Mouse (Mus musculus) brown adipose tissue, adult 24 weeks (tissue): ENCODE measurements at regions not wholly inside any gene's neighbourhood (a gene's known extent, or its start where the extent isn't known, plus 50 kb on each side); places are given as distances from the start of the nearest gene placed in this dataset.
A peak's percentile ranks its signal among the peaks of the same experiment; 100 is the strongest.

Source experiments
- H3K27ac ChIP-seq: fragments of 200-500 bp; replicated peaks from 2 replicates; pipeline ENCODE4 v1.5.1; 2012; ENCODE audit warnings: low read depth, mild to moderate bottlenecking, low read length
- H3K4me1 ChIP-seq: fragments of 200-500 bp; 2 replicates; pipeline ENCODE4 v1.6.1; 2012; ENCODE audit warnings: low read length, mixed read lengths; ENCODE audit not compliant: control insufficient read depth, insufficient read depth, insufficient read length
- H3K4me3 ChIP-seq: fragments of 200-500 bp; 2 replicates; pipeline ENCODE4 v1.5.1; 2012; ENCODE audit warnings: low read depth, mild to moderate bottlenecking, low read length, moderate library complexity; ENCODE audit not compliant: insufficient read depth

DNA sequence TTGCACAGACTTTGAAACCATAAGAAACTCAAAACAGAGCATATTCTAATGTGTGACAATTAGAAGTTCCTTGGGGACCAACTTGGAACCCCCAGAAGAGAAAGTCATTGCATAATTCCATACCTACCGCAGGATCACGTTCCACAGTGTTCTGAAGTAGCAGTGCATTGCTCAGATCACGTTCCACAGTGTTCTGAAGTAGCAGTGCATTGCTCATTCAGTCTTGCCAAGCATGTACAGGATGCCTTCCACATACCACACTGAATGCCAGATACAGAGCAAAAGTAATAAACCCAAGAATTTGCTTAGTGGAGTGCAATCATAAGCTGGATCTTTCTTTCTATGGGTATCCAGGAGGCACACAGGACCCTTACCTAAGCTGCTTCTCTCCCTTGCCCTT is 78.4 kb upstream of the Boc start:
- Histone ChIP-seq H3K4me1 (peaks cover 6% of the 10 kb centered on the region), H3K4me3 (no peak overlapping the region), H3K27ac (no peak overlapping the region)

- peaks cover 9% of the 10 kb centered on the region for H3K4me1 ChIP-seq
- H3K4me3 ChIP-seq, result no peak overlapping the region
- H3K27ac ChIP-seq, result no peak overlapping the region
These were observed 75.8 kb upstream of the Boc start for GRCm38 (mm10) chr16:44634486-44634885.

DNA sequence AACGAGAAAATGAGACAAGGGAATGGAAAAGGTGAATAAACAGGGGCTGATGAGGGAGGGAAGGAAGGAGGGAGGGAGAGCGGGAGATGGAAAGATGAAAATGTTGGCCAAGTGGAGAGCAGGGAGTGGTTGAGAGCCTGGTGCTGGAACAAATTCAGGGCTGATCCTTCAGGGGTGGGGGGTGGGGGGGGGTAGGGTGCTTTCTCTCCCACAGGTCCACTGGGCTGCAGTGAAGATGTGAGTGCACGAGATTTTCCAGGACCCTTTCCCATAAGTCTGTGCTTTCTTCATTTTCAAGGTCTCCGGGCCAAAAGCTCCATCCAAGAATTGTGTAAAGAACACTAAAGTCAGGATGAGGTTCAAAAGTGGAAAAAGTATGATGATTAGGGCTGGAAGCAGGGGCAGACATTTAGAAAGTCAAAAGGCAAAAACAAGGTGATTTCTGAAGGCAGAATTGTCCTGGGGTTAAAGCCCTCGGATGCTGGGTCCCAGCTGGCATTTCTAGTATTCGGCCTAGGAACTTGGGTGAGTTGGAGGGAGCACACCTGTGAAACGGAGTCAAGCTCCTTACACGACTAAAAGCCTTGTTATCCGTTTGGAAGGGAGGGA is 74.5 kb upstream of the Boc start:
- no peak overlapping the region for H3K4me3 ChIP-seq
- no peak overlapping the region; the same call in 1 of the 2 replicates for H3K27ac ChIP-seq
- peaks cover 9% of the 10 kb centered on the region for H3K4me1 ChIP-seq

DNA sequence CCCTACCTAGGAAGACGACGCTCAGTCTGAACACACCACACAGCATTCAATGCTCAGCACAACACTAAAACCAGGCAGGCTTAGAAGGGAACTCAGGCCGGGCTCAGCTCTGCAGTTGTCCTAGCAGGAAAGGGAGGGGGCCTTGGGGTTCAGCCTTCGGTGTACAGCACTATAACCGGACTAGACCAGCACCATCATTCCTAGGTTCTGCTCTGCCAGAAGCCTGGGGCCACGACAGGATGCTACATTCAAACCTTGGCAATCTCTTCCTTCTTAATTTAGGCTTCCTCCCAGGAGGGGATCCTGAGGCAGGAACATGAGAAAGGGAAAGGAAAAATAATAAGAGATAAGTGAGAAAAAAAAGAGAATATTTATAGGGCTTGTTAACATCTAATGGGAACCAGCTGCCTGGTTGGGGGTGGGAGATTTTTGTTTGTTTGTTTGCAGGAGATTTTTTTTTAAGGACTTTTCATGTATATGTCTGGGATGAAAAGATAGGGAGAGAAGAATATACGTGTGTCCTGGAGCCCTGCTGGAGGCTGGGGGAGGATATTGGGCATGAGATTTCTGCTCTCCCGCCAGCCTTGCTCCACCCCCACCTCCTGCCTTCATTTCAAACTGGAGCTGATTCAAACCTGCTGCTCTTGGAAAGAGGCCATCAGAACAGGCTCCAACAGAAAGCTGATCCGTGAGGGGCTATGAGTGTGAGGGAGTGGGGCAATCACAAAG is 73.8 kb upstream of the Boc start:
- H3K27ac ChIP-seq, result 0 out of 2 replicates have a peak overlapping the region, but pooled peaks have one; percentile 21
- peaks cover 9% of the 10 kb centered on the region for H3K4me1 ChIP-seq
- no peak overlapping the region for H3K4me3 ChIP-seq

GRCm38 (mm10) chr16:44631357-44632053 is 72.8 kb upstream of the Boc start:
- Histone ChIP-seq H3K27ac (no peak overlapping the region), H3K4me3 (no peak overlapping the region)

GRCm38 (mm10) chr16:44630861-44631260 is 72.2 kb upstream of the Boc start:
- no peak overlapping the region for H3K4me3 ChIP-seq
- peaks cover 9% of the 10 kb centered on the region for H3K4me1 ChIP-seq
- H3K27ac ChIP-seq, result no peak overlapping the region

More at GRCm38 (mm10) chr16:44631357-44632053, 72.8 kb upstream of the Boc start:
- H3K4me1 ChIP-seq, result peaks cover 9% of the 10 kb centered on the region

- Histone ChIP-seq H3K4me1 (peaks cover 9% of the 10 kb centered on the region), H3K27ac (no peak overlapping the region), H3K4me3 (no peak overlapping the region)
These were observed 71.7 kb upstream of the Boc start for GRCm38 (mm10) chr16:44630426-44630825.

DNA sequence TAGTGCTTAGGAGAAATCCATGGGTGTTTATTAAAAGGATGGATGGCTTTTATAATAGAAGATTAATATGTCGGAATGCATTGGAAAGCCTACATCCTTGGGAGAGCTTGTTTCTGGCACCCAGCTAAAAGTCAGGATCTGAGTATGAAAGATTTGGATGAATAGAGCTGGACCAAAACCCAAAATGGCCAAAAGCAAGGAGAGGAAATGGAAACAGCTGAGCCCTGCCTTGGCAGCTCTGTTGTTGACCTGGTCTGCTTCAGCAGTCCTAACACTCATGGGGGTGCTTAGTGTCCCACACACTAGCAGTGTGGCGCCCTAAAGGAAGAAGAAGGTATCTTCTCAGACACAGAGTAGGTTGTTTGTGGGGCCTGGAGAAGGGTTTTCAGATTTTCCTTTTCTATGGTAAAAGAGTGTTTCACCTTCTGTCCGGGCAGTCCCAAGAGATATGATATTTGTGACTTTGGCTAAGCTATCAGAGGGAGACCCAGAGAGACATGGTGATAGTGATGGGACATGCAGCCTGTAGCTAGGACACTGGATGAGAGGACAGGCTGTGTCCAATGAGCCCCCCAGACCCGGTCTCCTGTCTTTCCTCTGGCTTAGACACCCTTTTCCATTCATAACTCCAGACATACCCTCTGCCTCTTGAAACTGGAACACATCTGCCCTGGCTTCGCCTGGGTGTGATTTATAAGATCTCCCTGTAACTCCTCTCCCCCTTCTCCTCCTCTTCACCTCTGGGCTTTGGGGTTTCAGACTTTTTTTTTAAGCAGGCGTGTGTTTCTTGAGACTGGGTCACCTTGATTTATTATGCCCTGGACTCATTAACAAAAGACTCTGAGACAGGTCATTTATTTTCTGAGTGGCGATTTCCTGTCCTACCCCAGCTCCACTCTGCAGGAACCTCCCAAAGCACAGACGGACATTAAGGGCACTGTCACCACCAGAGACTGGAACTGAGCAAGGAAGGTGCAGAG is 70.9 kb upstream of the Boc start:
- Histone ChIP-seq H3K27ac (no peak overlapping the region), H3K4me3 (no peak overlapping the region), H3K4me1 (peaks cover 9% of the 10 kb centered on the region)

GRCm38 (mm10) chr16:44625871-44626293 is 67.2 kb upstream of the Boc start:
- H3K27ac ChIP-seq, result no peak overlapping the region
- 0 out of 2 replicates have a peak, but pooled peaks cover 2% of the 10 kb centered on the region for H3K4me1 ChIP-seq
- H3K4me3 ChIP-seq, result no peak overlapping the region

DNA sequence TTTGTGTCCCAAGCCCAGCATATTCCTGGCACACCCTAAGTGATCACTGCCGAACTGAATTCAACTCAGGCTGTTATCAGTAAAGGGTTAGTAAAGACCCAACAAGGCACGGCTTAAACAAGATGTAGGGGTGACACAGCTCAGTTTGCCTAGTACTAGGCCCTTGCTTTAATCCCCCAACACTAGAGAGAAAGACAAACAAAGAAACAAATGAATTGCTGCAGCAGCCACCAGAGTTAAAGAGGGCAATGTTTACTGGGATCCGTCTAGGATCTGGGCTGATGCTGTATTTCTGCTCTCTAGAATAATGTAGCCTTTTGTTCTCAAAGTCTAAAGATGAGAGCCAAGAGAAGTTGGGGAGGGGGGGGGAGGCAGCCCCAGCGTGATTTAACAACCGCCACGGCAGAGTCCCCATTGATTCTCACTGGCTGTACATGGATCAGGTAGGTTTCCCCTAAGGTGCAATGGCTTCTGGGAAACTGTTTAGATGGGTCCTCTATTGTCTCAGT is 66.5 kb upstream of the Boc start:
- H3K27ac ChIP-seq, result no peak overlapping the region
- H3K4me3 ChIP-seq, result no peak overlapping the region
- H3K4me1 ChIP-seq, result peaks cover 5% of the 10 kb centered on the region; the same call in 1 of the 2 replicates

DNA sequence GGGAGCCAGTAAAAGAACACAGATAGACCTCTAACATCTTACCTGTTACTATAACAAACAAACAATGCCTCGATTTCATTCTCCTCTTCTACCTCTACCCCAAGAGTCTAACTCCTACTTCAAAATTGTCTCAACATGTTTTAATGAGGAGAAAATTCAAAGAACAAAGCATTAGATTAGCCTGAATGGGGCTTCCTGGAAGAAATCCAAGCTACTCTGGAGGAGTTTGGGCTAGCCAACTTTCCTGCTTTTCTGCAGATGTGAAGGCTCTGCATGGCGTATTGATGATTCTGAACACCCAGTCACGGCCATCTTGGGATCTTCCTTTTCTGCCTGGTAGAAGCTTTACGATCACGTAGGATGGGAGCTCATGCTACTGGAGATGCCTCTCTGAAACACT is 62.9 kb upstream of the Boc start:
- Histone ChIP-seq H3K27ac (no peak overlapping the region), H3K4me3 (no peak overlapping the region)

GRCm38 (mm10) chr16:44620536-44620935 is 61.8 kb upstream of the Boc start:
- Histone ChIP-seq H3K4me1 (peaks cover 3% of the 10 kb centered on the region; the same call in 1 of the 2 replicates), H3K27ac (0 out of 2 replicates have a peak overlapping the region, but pooled peaks have one; percentile 17), H3K4me3 (no peak overlapping the region)

More for the DNA sequence above, 62.9 kb upstream of the Boc start:
- peaks cover 3% of the 10 kb centered on the region; the same call in 1 of the 2 replicates for H3K4me1 ChIP-seq

GRCm38 (mm10) chr16:44619476-44620103 is 60.9 kb upstream of the Boc start:
- H3K27ac ChIP-seq, result peak overlapping the region; percentile 53; the same call in 1 of the 2 replicates
- no peak overlapping the region for H3K4me3 ChIP-seq
- H3K4me1 ChIP-seq, result peaks cover 3% of the 10 kb centered on the region; the same call in 1 of the 2 replicates

- H3K27ac ChIP-seq, result no peak overlapping the region
- H3K4me3 ChIP-seq, result no peak overlapping the region
- peaks cover 3% of the 10 kb centered on the region; the same call in 1 of the 2 replicates for H3K4me1 ChIP-seq
These were observed 58.3 kb upstream of the Boc start for GRCm38 (mm10) chr16:44617041-44617440.
